Mouse (Mus musculus) midbrain, embryonic 11.5 days (tissue): ENCODE results near the gene Lgr4. TPM values are rescaled to one million over a fixed set of nuclear protein-coding genes. Genes with fewer than 3 reads are reported as not detected.

Source experiments
- ATAC-seq: fragments of 200-750 bp; cut with Nextera tagmentation; 2 replicates; pipeline ENCODE4 v1.8.0; 2017; ENCODE audit warnings: moderate TSS enrichment, moderate library complexity; ENCODE audit not compliant: low FRiP score
- DNase-seq: peaks from one replicate; pipeline ENCODE4 v3.0.0; 2015; ENCODE audit warnings: low spot score; ENCODE audit errors: missing footprints
- H3K27ac ChIP-seq: fragments of 300-500 bp; sonication (generic); 2 replicates; pipeline ENCODE4 v1.5.1; 2014; ENCODE audit warnings: low read depth, low read length
- H3K27me3 ChIP-seq: fragments of 300-500 bp; sonication (generic); 2 replicates; pipeline ENCODE4 v1.6.1; 2014; ENCODE audit warnings: mild to moderate bottlenecking, low read length, moderate library complexity, mixed read lengths; ENCODE audit not compliant: control insufficient read depth, insufficient read depth
- H3K36me3 ChIP-seq: fragments of 300-500 bp; sonication (generic); 2 replicates; pipeline ENCODE4 v1.6.1; 2014; ENCODE audit warnings: mild to moderate bottlenecking, low read length, moderate library complexity, mixed read lengths; ENCODE audit not compliant: control insufficient read depth, insufficient read depth
- H3K4me1 ChIP-seq: fragments of 300-500 bp; sonication (generic); 2 replicates; pipeline ENCODE4 v1.6.1; 2014; ENCODE audit warnings: low read length; ENCODE audit not compliant: control insufficient read depth, insufficient read depth
- H3K4me2 ChIP-seq: fragments of 300-500 bp; sonication (generic); 2 replicates; pipeline ENCODE4 v1.6.1; 2014; ENCODE audit warnings: mild to moderate bottlenecking, moderate library complexity
- H3K4me3 ChIP-seq: fragments of 300-500 bp; sonication (generic); 2 replicates; pipeline ENCODE4 v1.5.1; 2014; ENCODE audit warnings: low read depth, low read length
- H3K9ac ChIP-seq: fragments of 300-500 bp; sonication (generic); 2 replicates; pipeline ENCODE4 v1.6.1; 2014; ENCODE audit warnings: low read length
- H3K9me3 ChIP-seq: fragments of 300-500 bp; sonication (generic); 2 replicates; pipeline ENCODE4 v1.6.1; 2016; ENCODE audit warnings: low read length; ENCODE audit not compliant: control insufficient read depth
- WGBS: fragments of 180-500 bp; shearing (Covaris S2); extraction: QIAGEN DNeasy Blood & Tissue Kit; methylation state at CpG from one replicate; pipeline ENCODE4 v1.1.7; 2014; 5-methylcytosine and 5-hydroxymethylcytosine counted together
- polyA plus RNA-seq: library from polyadenylated mRNA; unstranded; fragments of >200 nt; fragmentation: Nextera tagmentation; extraction: Ambion mirVana; gene quantifications from 2 replicates; pipeline ENCODE4 v1.2.1, GENCODE M21; 2014

Gene Lgr4
- polyA plus RNA-seq, 1 experiment from 2014 or later = 15.8 TPM

DNA sequence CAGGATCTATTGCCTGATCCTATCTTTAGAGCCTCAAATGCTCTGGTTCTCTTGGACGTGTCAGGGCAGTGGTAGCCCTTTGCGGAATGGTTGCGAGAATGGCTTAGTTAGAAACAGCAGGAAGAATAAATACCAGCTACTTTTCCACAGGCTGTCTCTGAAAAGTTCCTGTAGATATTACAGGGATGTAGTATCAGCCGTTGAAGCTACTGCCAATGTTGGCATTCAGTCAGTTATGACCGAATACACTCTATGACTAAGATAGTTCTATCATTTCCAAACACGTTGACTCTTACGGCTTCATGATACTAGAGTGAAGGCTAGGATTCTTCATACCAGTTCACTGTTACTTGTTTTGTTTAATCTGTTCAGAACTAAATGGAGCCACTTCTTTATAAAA, 57.4 kb downstream of the Lgr4 start:
- no peak for ATAC-seq
- H3K9ac ChIP-seq = no peak overlapping the region
- WGBS = 96% methylated on average over 7 of the region's 7 CpGs
- H3K4me2 ChIP-seq = no peak overlapping the region
- H3K27ac ChIP-seq = no peak overlapping the region
- no peak overlapping the region for H3K4me3 ChIP-seq
- H3K27me3 ChIP-seq = no peaks in the 10 kb centered on the region
- H3K4me1 ChIP-seq = no peaks in the 10 kb centered on the region
- no peak for DNase-seq
- H3K9me3 ChIP-seq = no peaks in the 10 kb centered on the region
- H3K36me3 ChIP-seq = no peaks in the 10 kb centered on the region

DNA sequence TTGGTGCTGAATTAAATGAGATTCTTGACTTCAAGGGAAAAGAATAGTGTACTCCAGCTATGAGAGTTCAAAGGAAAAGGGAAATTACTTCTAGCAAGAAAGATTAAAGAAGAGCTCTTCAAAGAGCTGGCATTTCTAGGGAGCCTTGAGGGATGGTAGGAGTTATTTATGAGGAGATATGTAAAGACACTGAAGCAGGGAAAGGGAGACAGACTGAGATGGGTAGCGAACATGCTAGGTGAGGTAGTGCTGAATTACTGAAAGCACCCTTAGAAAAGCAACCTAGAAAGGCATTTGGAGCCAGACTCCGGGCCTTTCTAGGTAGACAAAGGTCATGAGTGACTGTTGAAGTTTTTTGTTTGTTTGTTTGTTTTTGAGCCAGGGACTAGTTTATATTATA, 58.7 kb downstream of the Lgr4 start:
- Histone ChIP-seq H3K4me3 (no peak overlapping the region), H3K9me3 (no peaks in the 10 kb centered on the region), H3K4me2 (no peak overlapping the region), H3K9ac (no peak overlapping the region), H3K4me1 (no peaks in the 10 kb centered on the region), H3K36me3 (no peaks in the 10 kb centered on the region), H3K27me3 (no peaks in the 10 kb centered on the region), H3K27ac (no peak overlapping the region)
- WGBS = 86% methylated on average over 2 of the region's 2 CpGs
- ATAC-seq (no peak), DNase-seq (no peak)

DNA sequence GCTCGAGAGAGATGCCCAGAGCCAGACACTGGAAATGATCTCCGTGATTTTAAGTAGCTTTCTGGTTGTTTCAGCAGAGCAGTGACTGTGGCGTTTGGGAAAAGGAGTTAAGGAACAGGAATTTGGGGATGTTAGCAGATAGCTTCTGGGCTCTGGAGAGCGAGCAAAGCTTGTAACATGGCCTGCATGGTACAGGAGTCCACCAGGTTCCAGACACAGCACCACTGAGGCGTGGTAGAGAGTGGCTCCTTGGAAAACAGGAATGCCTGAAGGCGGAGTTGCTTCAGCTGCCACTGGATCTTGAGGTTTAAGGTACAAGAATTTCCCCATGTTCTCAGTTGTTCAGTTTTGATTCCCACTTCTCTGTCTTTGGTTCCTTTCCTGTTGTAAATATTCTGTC, 59.9 kb downstream of the Lgr4 start:
- Histone ChIP-seq H3K27ac (no peak overlapping the region), H3K27me3 (no peaks in the 10 kb centered on the region), H3K4me1 (no peaks in the 10 kb centered on the region), H3K4me3 (no peak overlapping the region), H3K36me3 (no peaks in the 10 kb centered on the region), H3K9ac (no peak overlapping the region), H3K4me2 (no peak overlapping the region), H3K9me3 (no peaks in the 10 kb centered on the region)
- 88% methylated on average over 6 of the region's 6 CpGs for WGBS
- DNase-seq (no peak), ATAC-seq (no peak)

DNA sequence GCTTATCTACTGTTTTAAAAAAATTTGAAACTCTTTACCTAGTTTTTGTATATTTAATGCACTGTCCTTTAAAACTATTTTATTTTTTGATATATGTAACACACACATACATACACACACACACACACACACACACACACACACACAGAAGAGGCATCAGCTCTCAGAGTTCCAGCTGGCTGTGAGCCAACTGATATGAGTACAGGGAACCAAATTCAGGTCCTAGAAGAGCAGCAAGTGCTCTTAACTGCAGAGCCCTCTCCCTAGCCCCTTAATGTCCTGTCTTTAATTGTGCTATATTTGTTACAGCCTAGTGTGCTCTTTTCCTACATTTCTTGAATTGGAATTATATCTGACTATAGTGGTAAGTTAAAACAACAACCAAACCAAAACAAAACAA, 61.8 kb downstream of the Lgr4 start:
- DNase-seq (no peak), ATAC-seq (no peak)
- H3K36me3 ChIP-seq = no peaks in the 10 kb centered on the region
- no peak overlapping the region for H3K4me2 ChIP-seq
- no peak overlapping the region for H3K9ac ChIP-seq
- no peaks in the 10 kb centered on the region for H3K4me1 ChIP-seq
- no peak overlapping the region for H3K4me3 ChIP-seq
- no peaks in the 10 kb centered on the region for H3K9me3 ChIP-seq
- H3K27ac ChIP-seq = no peak overlapping the region
- H3K27me3 ChIP-seq = no peaks in the 10 kb centered on the region

DNA sequence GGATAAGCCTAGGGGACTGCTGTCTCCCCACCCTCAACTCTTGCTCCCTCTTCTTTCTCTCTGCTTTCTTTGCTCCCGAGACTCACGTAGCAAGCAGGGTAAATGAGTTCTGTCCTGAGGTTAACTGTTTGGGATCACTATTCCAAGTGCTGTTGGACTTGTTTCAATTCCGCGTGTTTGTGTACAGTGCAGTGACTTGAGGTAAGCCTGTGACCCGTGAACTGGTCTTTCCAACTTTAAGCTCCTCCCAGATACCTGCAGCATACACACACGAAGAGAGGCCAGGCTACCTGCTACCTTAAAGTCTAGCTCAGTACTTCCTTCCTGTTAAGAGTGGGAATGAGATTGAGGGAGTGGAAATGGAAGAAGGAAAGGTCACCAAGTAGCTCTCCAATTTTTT, 66.0 kb downstream of the Lgr4 start:
- Histone ChIP-seq H3K27ac (no peak overlapping the region), H3K36me3 (no peaks in the 10 kb centered on the region), H3K27me3 (no peaks in the 10 kb centered on the region), H3K9me3 (no peaks in the 10 kb centered on the region), H3K4me2 (no peak overlapping the region), H3K4me3 (no peak overlapping the region), H3K9ac (no peak overlapping the region), H3K4me1 (peaks cover 9% of the 10 kb centered on the region)
- WGBS = 96% methylated on average over 6 of the region's 6 CpGs
- no peak for DNase-seq
- no peak; the same call in 1 of the 2 replicates for ATAC-seq

DNA sequence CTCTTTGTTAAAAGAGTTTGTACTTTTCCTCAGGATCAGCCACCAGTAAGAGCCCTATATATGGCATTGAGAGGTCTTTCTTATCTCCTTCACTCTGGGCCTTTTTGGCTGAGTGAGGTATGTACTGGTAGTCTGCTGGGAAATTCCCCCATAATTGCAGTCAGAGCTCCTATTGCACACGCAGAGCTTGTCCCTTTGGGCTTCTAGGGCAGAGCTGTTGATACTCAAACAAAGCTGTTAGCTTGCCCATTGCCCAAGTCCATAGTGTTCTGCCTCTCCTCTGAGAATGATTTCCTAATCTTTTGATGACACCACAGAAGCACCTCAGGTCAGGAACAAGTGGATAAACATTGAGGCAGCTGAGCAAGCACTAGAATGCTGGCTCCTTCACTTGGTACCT, 67.5 kb downstream of the Lgr4 start:
- DNase-seq (no peak), ATAC-seq (no peak)
- no peak overlapping the region for H3K4me3 ChIP-seq
- no peaks in the 10 kb centered on the region for H3K27me3 ChIP-seq
- H3K9ac ChIP-seq = no peak overlapping the region
- WGBS = 81% methylated on average over 1 of the region's 1 CpGs
- no peaks in the 10 kb centered on the region for H3K36me3 ChIP-seq
- H3K4me2 ChIP-seq = no peak overlapping the region
- H3K27ac ChIP-seq = no peak overlapping the region
- H3K9me3 ChIP-seq = no peaks in the 10 kb centered on the region
- peaks cover 20% of the 10 kb centered on the region for H3K4me1 ChIP-seq

DNA sequence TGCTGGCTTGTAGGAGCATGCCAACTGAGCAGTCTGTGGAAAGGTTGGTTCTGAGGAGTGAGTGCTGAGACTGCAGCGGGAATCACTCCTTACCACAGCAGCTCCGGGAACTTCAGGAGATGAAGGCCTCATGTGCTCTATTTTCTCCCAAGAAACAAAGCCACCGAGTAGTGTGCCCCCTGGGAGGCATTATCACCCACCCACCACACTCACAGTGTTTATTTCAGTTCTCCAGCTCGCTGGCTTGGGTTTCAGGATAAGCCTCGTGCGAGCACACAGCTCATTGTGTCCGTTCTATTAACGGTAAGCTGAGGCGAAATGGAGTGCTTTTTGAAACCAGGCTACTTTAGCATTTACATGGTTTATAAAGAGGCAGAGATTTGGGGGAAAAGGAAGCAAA, 68.1 kb downstream of the Lgr4 start:
- WGBS = 52% methylated on average over 9 of the region's 9 CpGs
- ATAC-seq (no peak), DNase-seq (no peak)
- H3K36me3 ChIP-seq = no peaks in the 10 kb centered on the region
- H3K4me3 ChIP-seq = no peak overlapping the region
- H3K4me2 ChIP-seq = no peak overlapping the region
- peaks cover 20% of the 10 kb centered on the region for H3K4me1 ChIP-seq
- no peak overlapping the region for H3K27ac ChIP-seq
- H3K9ac ChIP-seq = no peak overlapping the region
- no peaks in the 10 kb centered on the region for H3K9me3 ChIP-seq
- H3K27me3 ChIP-seq = no peaks in the 10 kb centered on the region

DNA sequence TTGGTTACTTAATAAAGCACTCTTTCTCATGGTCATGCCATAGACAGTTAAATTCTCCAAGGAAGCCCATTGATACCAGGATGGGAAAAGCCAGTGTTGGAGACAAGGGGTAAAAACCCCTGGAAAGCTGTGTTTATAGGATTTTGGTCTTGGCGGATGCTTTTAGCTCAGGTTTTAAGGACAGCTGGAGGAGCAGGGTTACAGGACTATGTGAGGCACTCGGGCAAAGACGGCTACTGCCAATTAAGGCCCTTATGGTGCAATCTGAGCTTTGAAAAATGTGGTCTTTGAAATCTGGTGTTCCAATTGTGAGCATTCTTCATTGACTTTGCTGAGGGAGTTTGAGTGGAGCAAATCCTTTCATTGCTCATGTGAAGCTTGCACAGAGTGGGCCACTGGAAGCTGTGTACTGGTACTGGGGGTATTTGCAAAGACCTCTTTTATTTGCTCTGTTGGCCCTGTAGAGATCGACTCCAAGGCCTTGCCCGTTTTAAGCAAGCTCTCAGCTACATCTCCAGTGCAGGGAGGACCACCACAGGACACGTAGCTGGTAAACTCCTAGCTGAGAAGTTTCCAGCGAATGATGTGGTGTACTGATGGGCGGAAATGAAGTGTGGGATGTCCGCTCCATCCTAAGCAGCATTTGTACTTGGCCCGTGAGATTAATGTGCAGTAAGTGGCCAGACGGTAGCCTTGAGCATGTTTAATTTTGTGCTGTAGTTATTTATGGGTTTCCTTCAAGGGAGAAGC, 68.8 kb downstream of the Lgr4 start:
- H3K27ac ChIP-seq = no peak overlapping the region
- H3K36me3 ChIP-seq = no peaks in the 10 kb centered on the region
- H3K27me3 ChIP-seq = no peaks in the 10 kb centered on the region
- whole genome bisulfite sequencing = 85% methylated on average over 11 of the region's 11 CpGs
- H3K4me2 ChIP-seq = no peak overlapping the region
- no peak for ATAC-seq
- no peaks in the 10 kb centered on the region for H3K9me3 ChIP-seq
- H3K4me3 ChIP-seq = no peak overlapping the region
- DNase-seq = no peak
- no peak overlapping the region for H3K9ac ChIP-seq
- peaks cover 20% of the 10 kb centered on the region for H3K4me1 ChIP-seq

DNA sequence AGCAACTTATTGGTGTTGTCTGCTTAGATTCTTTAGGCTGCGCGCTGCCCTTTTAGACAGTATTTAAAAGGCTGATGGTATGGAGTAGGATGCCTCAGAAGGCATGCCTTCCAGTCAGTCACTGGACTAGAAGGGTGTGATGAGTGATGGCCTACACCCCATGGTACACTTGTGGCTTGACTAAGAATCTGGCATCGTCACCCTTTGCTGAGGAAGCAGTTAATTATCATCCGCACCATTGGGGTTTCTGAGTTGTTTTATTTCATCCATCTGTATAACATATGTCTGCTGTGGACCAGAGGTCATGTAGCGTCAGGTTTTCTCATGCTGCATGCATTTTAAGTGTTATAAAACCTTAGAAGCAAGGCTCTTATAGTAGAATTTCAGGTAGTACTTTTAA, 70.5 kb downstream of the Lgr4 start:
- Histone ChIP-seq H3K36me3 (no peaks in the 10 kb centered on the region), H3K27ac (no peak overlapping the region), H3K4me3 (no peak overlapping the region), H3K9me3 (no peaks in the 10 kb centered on the region), H3K4me1 (peaks cover 20% of the 10 kb centered on the region), H3K9ac (no peak overlapping the region), H3K27me3 (no peaks in the 10 kb centered on the region), H3K4me2 (no peak overlapping the region)
- 84% methylated on average over 5 of the region's 5 CpGs for whole genome bisulfite sequencing
- ATAC-seq = no peak
- DNase-seq = no peak
